Mouse (Mus musculus) embryonic facial prominence, embryonic 14.5 days (tissue): Measurements from ENCODE around the gene Zmiz2. TPM values are rescaled to one million over a fixed set of nuclear protein-coding genes. Genes with fewer than 3 reads are reported as not detected.
"Not testable (repeated sequence)": the region's sequence is repeated elsewhere in the genome, so short reads cannot be mapped to it uniquely, and the experiment has no call there.

ENCODE experiments used
- ATAC-seq: fragments of 200-750 bp; cut with Nextera tagmentation; 2 replicates; pipeline ENCODE4 v1.8.0; 2017; ENCODE audit warnings: low read depth, moderate number of reproducible peaks, moderate TSS enrichment
- DNase-seq: peaks from one replicate; pipeline ENCODE4 v3.0.0-alpha.2; 2015; ENCODE audit warnings: low spot score
- H3K27ac ChIP-seq: fragments of 300-500 bp; sonication (generic); replicated peaks from 2 replicates; pipeline ENCODE4 v1.5.1; 2014; ENCODE audit warnings: low read depth, mild to moderate bottlenecking, low read length, moderate library complexity
- H3K27me3 ChIP-seq: fragments of 300-500 bp; sonication (generic); replicated peaks from 2 replicates; pipeline ENCODE4 v1.6.1; 2014; ENCODE audit warnings: low read length; ENCODE audit not compliant: control insufficient read depth, insufficient read depth
- H3K36me3 ChIP-seq: fragments of 300-500 bp; sonication (generic); 2 replicates; pipeline ENCODE4 v1.6.1; 2014; ENCODE audit warnings: low read length, mixed read lengths; ENCODE audit not compliant: control insufficient read depth, insufficient read depth
- H3K4me1 ChIP-seq: fragments of 300-500 bp; sonication (generic); 2 replicates; pipeline ENCODE4 v1.6.1; 2014; ENCODE audit warnings: antibody characterized with exemption, low read length; ENCODE audit not compliant: control insufficient read depth, insufficient read depth
- H3K4me2 ChIP-seq: fragments of 300-500 bp; sonication (generic); 2 replicates; pipeline ENCODE4 v1.6.1; 2014; ENCODE audit warnings: low read depth, mild to moderate bottlenecking, low read length, moderate library complexity, mixed read lengths
- H3K4me3 ChIP-seq: fragments of 300-500 bp; sonication (generic); 2 replicates; pipeline ENCODE4 v1.5.1; 2014; ENCODE audit warnings: low read depth, mild to moderate bottlenecking, low read length
- H3K9ac ChIP-seq: fragments of 300-500 bp; sonication (generic); 2 replicates; pipeline ENCODE4 v1.6.1; 2014; ENCODE audit warnings: low read depth, mild to moderate bottlenecking, low read length, moderate library complexity, mixed read lengths
- H3K9me3 ChIP-seq: fragments of 300-500 bp; sonication (generic); 2 replicates; pipeline ENCODE4 v1.6.1; 2016; ENCODE audit warnings: low read length; ENCODE audit not compliant: control insufficient read depth
- WGBS: fragments of 180-500 bp; shearing (Covaris S2); extraction: QIAGEN DNeasy Blood & Tissue Kit; methylation state at CpG from one replicate; pipeline ENCODE4 v1.1.7; 2014; 5-methylcytosine and 5-hydroxymethylcytosine counted together
- polyA plus RNA-seq: library from polyadenylated mRNA; unstranded; fragments of >200 nt; fragmentation: Nextera tagmentation; extraction: Ambion mirVana; gene quantifications from 2 replicates; pipeline ENCODE4 v1.2.1, GENCODE M21; 2014

Gene Zmiz2
- polyA plus RNA-seq, 1 experiment from 2014 or later: 11.2 TPM

- Histone ChIP-seq H3K36me3 (no peaks in the 10 kb centered on the region), H3K27me3 (no peaks in the 10 kb centered on the region), H3K4me1 (no peaks in the 10 kb centered on the region), H3K4me3 (no peak overlapping the region), H3K27ac (no peak overlapping the region; the same call in 1 of the 2 replicates), H3K9me3 (no peaks in the 10 kb centered on the region), H3K9ac (no peak overlapping the region), H3K4me2 (no peak overlapping the region)
- WGBS: 50% methylated on average over 6 of the region's 6 CpGs
- peak; percentile 5 for DNase-seq
- no peak for ATAC-seq
Observed at GRCm38 (mm10) chr11:6366434-6366833, 22.4 kb upstream of the Zmiz2 start.

- Histone ChIP-seq H3K9me3 (no peaks in the 10 kb centered on the region), H3K27ac (no peak overlapping the region), H3K4me3 (no peak overlapping the region), H3K9ac (no peak overlapping the region), H3K4me1 (no peaks in the 10 kb centered on the region), H3K4me2 (no peak overlapping the region), H3K36me3 (no peaks in the 10 kb centered on the region), H3K27me3 (no peaks in the 10 kb centered on the region)
- ATAC-seq (no peak), DNase-seq (no peak)
- 40% methylated on average over 4 of the region's 4 CpGs for WGBS
Observed at GRCm38 (mm10) chr11:6367156-6367555, 21.7 kb upstream of the Zmiz2 start.

- not testable (repeated sequence) for H3K9ac ChIP-seq, H3K4me1 ChIP-seq, DNase-seq, H3K27ac ChIP-seq, H3K4me3 ChIP-seq, ATAC-seq, H3K36me3 ChIP-seq, H3K27me3 ChIP-seq, H3K9me3 ChIP-seq, H3K4me2 ChIP-seq
- WGBS: 83% methylated on average over 5 of the region's 5 CpGs
Observed at GRCm38 (mm10) chr11:6367986-6368385, 20.9 kb upstream of the Zmiz2 start.

- Histone ChIP-seq H3K27ac (no peak overlapping the region), H3K9me3 (no peaks in the 10 kb centered on the region), H3K27me3 (no peaks in the 10 kb centered on the region), H3K4me3 (no peak overlapping the region), H3K4me2 (no peak overlapping the region), H3K9ac (no peak overlapping the region), H3K4me1 (no peaks in the 10 kb centered on the region), H3K36me3 (no peaks in the 10 kb centered on the region)
- ATAC-seq (no peak), DNase-seq (no peak)
- 84% methylated on average over 11 of the region's 11 CpGs for WGBS
Observed at GRCm38 (mm10) chr11:6371376-6372155, 17.3 kb upstream of the Zmiz2 start.

GRCm38 (mm10) chr11:6372784-6373183 is 16.1 kb upstream of the Zmiz2 start:
- no peak for ATAC-seq
- Histone ChIP-seq H3K4me3 (no peak overlapping the region), H3K27ac (no peak overlapping the region), H3K36me3 (no peaks in the 10 kb centered on the region), H3K4me2 (no peak overlapping the region), H3K9me3 (no peaks in the 10 kb centered on the region), H3K4me1 (no peaks in the 10 kb centered on the region), H3K27me3 (no peaks in the 10 kb centered on the region), H3K9ac (no peak overlapping the region)
- WGBS: 86% methylated on average over 9 of the region's 9 CpGs
- DNase-seq: no peak

GRCm38 (mm10) chr11:6380916-6381315 is 8.0 kb upstream of the Zmiz2 start:
- Histone ChIP-seq H3K9ac (no peak overlapping the region), H3K4me2 (no peak overlapping the region), H3K36me3 (no peaks in the 10 kb centered on the region), H3K4me3 (no peak overlapping the region), H3K9me3 (no peaks in the 10 kb centered on the region), H3K4me1 (no peaks in the 10 kb centered on the region), H3K27me3 (no peaks in the 10 kb centered on the region), H3K27ac (no peak overlapping the region)
- WGBS: 82% methylated on average over 6 of the region's 6 CpGs
- ATAC-seq: no peak
- no peak for DNase-seq

GRCm38 (mm10) chr11:6388126-6388725 is 648 bp upstream of the Zmiz2 start:
- H3K27me3 ChIP-seq: no peaks in the 10 kb centered on the region
- H3K4me2 ChIP-seq: peak overlapping the region; percentile 85
- H3K27ac ChIP-seq: peak overlapping the region; percentile 90; the same call in 1 of the 2 replicates
- ATAC-seq (no peak), DNase-seq (no peak)
- 92% methylated on average over 6 of the region's 6 CpGs for WGBS
- H3K9ac ChIP-seq: no peak overlapping the region
- H3K9me3 ChIP-seq: no peaks in the 10 kb centered on the region
- H3K36me3 ChIP-seq: peaks cover 14% of the 10 kb centered on the region; the same call in 1 of the 2 replicates
- H3K4me1 ChIP-seq: peaks cover 8% of the 10 kb centered on the region; the same call in 1 of the 2 replicates
- 0 out of 2 replicates have a peak overlapping the region, but pooled peaks have one; percentile 81 for H3K4me3 ChIP-seq

- H3K4me2 ChIP-seq: peak overlapping the region; percentile 85
- DNase-seq (no peak), ATAC-seq (peak; percentile 1; the same call in 1 of the 2 replicates)
- H3K36me3 ChIP-seq: peaks cover 14% of the 10 kb centered on the region; the same call in 1 of the 2 replicates
- peak overlapping the region; percentile 84 for H3K9ac ChIP-seq
- H3K9me3 ChIP-seq: no peaks in the 10 kb centered on the region
- H3K27me3 ChIP-seq: no peaks in the 10 kb centered on the region
- peak overlapping the region; percentile 90; the same call in 1 of the 2 replicates for H3K27ac ChIP-seq
- H3K4me3 ChIP-seq: peak overlapping the region; percentile 81
- 0% methylated on average over 4 of the region's 43 CpGs for WGBS
- peaks cover 8% of the 10 kb centered on the region; the same call in 1 of the 2 replicates for H3K4me1 ChIP-seq
Observed at GRCm38 (mm10) chr11:6389483-6389921, 628 bp downstream of the Zmiz2 start.
